Mouse (Mus musculus) heart, embryonic 11.5 days (tissue): ENCODE data around the gene Nanos2. TPM values are rescaled to one million over a fixed set of nuclear protein-coding genes. Genes with fewer than 3 reads are reported as not detected.

Experiments
- ATAC-seq: fragments of 200-750 bp; cut with Nextera tagmentation; replicated peaks from 2 replicates; pipeline ENCODE4 v1.8.0; 2017; ENCODE audit warnings: moderate library complexity; ENCODE audit not compliant: insufficient number of reproducible peaks, low FRiP score, low TSS enrichment
- H3K27ac ChIP-seq: fragments of 300-500 bp; sonication (generic); 2 replicates; pipeline ENCODE4 v1.5.1; 2014; ENCODE audit warnings: mild to moderate bottlenecking, low read depth, low read length
- H3K27me3 ChIP-seq: fragments of 300-500 bp; sonication (generic); 2 replicates; pipeline ENCODE4 v1.6.1; 2014; ENCODE audit warnings: mild to moderate bottlenecking, low read length, mixed read lengths; ENCODE audit not compliant: control insufficient read depth, insufficient read depth
- H3K36me3 ChIP-seq: fragments of 300-500 bp; sonication (generic); 2 replicates; pipeline ENCODE4 v1.6.1; 2014; ENCODE audit warnings: mild to moderate bottlenecking, low read length, moderate library complexity, mixed read lengths; ENCODE audit not compliant: control insufficient read depth, insufficient read depth
- H3K4me1 ChIP-seq: fragments of 300-500 bp; sonication (generic); 2 replicates; pipeline ENCODE4 v1.6.1; 2014; ENCODE audit warnings: low read length; ENCODE audit not compliant: control insufficient read depth, insufficient read depth
- H3K4me2 ChIP-seq: fragments of 300-500 bp; sonication (generic); 2 replicates; pipeline ENCODE4 v1.6.1; 2014; ENCODE audit warnings: mild to moderate bottlenecking, moderate library complexity
- H3K4me3 ChIP-seq: fragments of 300-500 bp; sonication (generic); 2 replicates; pipeline ENCODE4 v1.5.1; 2014; ENCODE audit warnings: low read depth, low read length
- H3K9ac ChIP-seq: fragments of 300-500 bp; sonication (generic); 2 replicates; pipeline ENCODE4 v1.6.1; 2014; ENCODE audit warnings: mild to moderate bottlenecking, low read depth, low read length, moderate library complexity
- H3K9me3 ChIP-seq: fragments of 300-500 bp; sonication (generic); replicated peaks from 2 replicates; pipeline ENCODE4 v1.6.1; 2016; ENCODE audit warnings: low read length; ENCODE audit not compliant: control insufficient read depth
- WGBS: fragments of 180-500 bp; shearing (Covaris S2); extraction: QIAGEN DNeasy Blood & Tissue Kit; methylation state at CpG from one replicate; pipeline ENCODE4 v1.1.7; 2014; ENCODE audit not compliant: insufficient replicate concordance; 5-methylcytosine and 5-hydroxymethylcytosine counted together
- polyA plus RNA-seq: library from polyadenylated mRNA; unstranded; fragments of >200 nt; fragmentation: Nextera tagmentation; extraction: Ambion mirVana; gene quantifications from 2 replicates; pipeline ENCODE4 v1.2.1, GENCODE M21; 2014

Gene Nanos2
- polyA plus RNA-seq, 1 experiment from 2014 or later, result not detected

GRCm38 (mm10) chr7:18958384-18958766, 28.8 kb upstream of the Nanos2 start:
- peak overlapping the region; percentile 54 for H3K9ac ChIP-seq
- peak overlapping the region; percentile 98 for H3K4me2 ChIP-seq
- ATAC-seq, result peak; percentile 17
- no peak overlapping the region for H3K27ac ChIP-seq
- under 1% methylated on average over 21 of the region's 21 CpGs for WGBS
- peak overlapping the region; percentile 62 for H3K4me3 ChIP-seq
- no peaks in the 10 kb centered on the region for H3K9me3 ChIP-seq
- H3K27me3 ChIP-seq, result peaks cover 61% of the 10 kb centered on the region
- H3K36me3 ChIP-seq, result no peaks in the 10 kb centered on the region
- peaks cover 11% of the 10 kb centered on the region; the same call in 1 of the 2 replicates for H3K4me1 ChIP-seq

DNA sequence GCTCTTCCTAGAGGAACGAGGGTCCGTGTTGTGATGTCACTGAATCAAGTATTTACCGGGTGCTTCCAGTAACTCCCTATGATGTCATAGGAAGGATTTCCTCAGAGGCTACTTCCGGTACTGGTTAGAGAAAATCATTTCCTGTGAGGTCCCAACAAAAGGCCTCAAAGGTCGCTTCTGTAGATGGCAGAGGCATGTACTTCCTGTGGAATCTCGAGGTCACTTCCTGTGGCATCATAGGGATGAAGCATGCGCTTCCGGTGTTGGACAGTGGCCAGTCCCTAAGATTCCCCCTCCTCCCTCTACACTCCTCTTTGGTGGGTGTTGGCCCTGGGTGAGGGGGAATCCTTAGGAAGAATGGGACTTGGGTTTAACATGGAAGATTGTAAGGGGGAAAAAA, 27.8 kb upstream of the Nanos2 start:
- H3K9ac ChIP-seq, result no peak overlapping the region
- peak overlapping the region; percentile 20; the same call in 1 of the 2 replicates for H3K4me2 ChIP-seq
- no peaks in the 10 kb centered on the region for H3K36me3 ChIP-seq
- no peak overlapping the region for H3K4me3 ChIP-seq
- peaks cover 11% of the 10 kb centered on the region; the same call in 1 of the 2 replicates for H3K4me1 ChIP-seq
- WGBS, result 36% methylated on average over 8 of the region's 8 CpGs
- H3K27me3 ChIP-seq, result peaks cover 71% of the 10 kb centered on the region
- H3K9me3 ChIP-seq, result no peaks in the 10 kb centered on the region
- H3K27ac ChIP-seq, result peak overlapping the region; percentile 24; the same call in 1 of the 2 replicates
- ATAC-seq, result no peak

- Histone ChIP-seq H3K36me3 (no peaks in the 10 kb centered on the region), H3K9ac (no peak overlapping the region), H3K4me1 (peaks cover 10% of the 10 kb centered on the region; the same call in 1 of the 2 replicates), H3K9me3 (no peaks in the 10 kb centered on the region), H3K4me2 (peak overlapping the region; percentile 55), H3K27ac (no peak overlapping the region), H3K27me3 (peaks cover 72% of the 10 kb centered on the region), H3K4me3 (peak overlapping the region; percentile 18; the same call in 1 of the 2 replicates)
- WGBS, result 2% methylated on average over 17 of the region's 17 CpGs
- ATAC-seq, result no peak
Measured at GRCm38 (mm10) chr7:18962171-18962792, 24.9 kb upstream of the Nanos2 start.

GRCm38 (mm10) chr7:18962795-18963194, 24.4 kb upstream of the Nanos2 start:
- no peaks in the 10 kb centered on the region for H3K36me3 ChIP-seq
- peaks cover 6% of the 10 kb centered on the region; the same call in 1 of the 2 replicates for H3K4me1 ChIP-seq
- peak overlapping the region; percentile 18; the same call in 1 of the 2 replicates for H3K4me3 ChIP-seq
- no peak overlapping the region for H3K27ac ChIP-seq
- peaks cover 68% of the 10 kb centered on the region for H3K27me3 ChIP-seq
- ATAC-seq, result no peak
- H3K9me3 ChIP-seq, result no peaks in the 10 kb centered on the region
- H3K9ac ChIP-seq, result no peak overlapping the region
- H3K4me2 ChIP-seq, result peak overlapping the region; percentile 55
- WGBS, result 2% methylated on average over 20 of the region's 20 CpGs

DNA sequence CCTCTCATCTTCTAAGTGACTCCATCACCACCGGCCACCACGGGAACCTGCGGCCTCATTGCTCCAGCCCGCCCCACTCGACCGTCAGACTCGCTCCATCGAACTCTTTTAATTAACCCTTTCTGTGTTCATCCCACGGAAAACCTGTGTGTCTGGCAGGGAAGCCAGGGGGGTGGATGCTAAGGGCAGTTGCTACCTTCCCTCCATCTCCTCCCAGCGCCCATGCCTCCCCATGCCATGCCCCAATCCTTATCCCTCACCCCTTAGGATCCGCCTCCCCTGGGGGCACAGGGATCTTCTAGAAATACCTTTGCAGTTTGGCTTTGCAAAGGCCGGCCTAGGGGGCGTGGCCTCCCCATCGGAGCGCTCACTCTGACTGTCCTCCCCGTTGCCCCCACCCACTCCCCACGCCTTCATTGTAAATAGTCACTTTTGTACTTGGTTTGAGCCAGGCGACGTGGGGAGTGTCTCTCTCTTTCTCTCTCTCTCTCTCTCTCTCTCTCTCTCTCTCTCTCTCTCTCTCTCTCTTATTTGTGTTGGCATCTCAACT, 23.8 kb upstream of the Nanos2 start:
- WGBS, result under 1% methylated on average over 19 of the region's 19 CpGs
- ATAC-seq, result no peak
- H3K27ac ChIP-seq, result no peak overlapping the region
- H3K9me3 ChIP-seq, result no peaks in the 10 kb centered on the region
- H3K4me2 ChIP-seq, result peak overlapping the region; percentile 55
- peaks cover 6% of the 10 kb centered on the region; the same call in 1 of the 2 replicates for H3K4me1 ChIP-seq
- H3K36me3 ChIP-seq, result no peaks in the 10 kb centered on the region
- H3K4me3 ChIP-seq, result no peak overlapping the region
- H3K9ac ChIP-seq, result no peak overlapping the region
- peaks cover 65% of the 10 kb centered on the region for H3K27me3 ChIP-seq

DNA sequence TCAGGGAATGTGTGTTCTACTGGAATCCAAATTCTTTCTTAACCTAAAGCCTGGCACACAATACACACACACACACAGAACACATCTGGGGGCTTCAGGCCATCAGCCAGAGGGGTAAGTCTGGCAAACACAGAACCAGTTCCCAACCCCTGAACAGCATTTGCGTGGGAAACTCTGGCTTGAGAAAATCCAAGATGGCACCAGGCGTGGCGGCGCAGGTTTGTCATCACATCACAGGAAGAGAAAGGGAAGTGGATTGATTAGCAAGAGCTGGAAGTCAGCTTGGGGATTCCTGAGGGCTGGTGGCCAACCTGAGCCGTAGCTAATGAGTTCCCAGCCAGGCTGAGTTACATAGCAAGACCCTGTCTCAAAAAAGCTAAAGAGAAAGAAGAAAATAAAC, 21.9 kb upstream of the Nanos2 start:
- H3K9ac ChIP-seq, result no peak overlapping the region
- H3K9me3 ChIP-seq, result no peaks in the 10 kb centered on the region
- ATAC-seq, result no peak
- no peak overlapping the region for H3K27ac ChIP-seq
- peaks cover 6% of the 10 kb centered on the region; the same call in 1 of the 2 replicates for H3K4me1 ChIP-seq
- H3K4me2 ChIP-seq, result no peak overlapping the region
- 68% methylated on average over 5 of the region's 5 CpGs for WGBS
- H3K4me3 ChIP-seq, result no peak overlapping the region
- no peaks in the 10 kb centered on the region for H3K36me3 ChIP-seq
- H3K27me3 ChIP-seq, result peaks cover 52% of the 10 kb centered on the region

DNA sequence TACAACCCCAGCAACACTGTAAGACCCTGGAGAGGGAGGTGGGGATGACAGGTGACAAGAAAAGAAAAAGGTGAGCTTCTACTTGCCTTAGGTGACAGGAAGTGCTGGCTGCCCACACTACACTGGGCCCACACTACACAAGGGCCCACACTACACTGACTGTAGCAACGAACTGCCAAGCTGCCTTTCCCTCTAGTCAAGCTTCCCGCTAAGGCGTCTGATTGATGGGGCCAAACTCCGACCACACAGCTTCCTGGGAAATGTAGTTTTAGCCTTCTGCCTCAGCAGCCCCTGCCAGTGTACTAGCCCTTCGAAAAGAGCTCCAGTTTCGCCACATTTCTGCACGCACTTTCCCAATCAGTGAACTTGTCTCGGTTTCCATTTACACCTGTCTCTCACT, 19.6 kb upstream of the Nanos2 start:
- no peaks in the 10 kb centered on the region for H3K36me3 ChIP-seq
- peaks cover 30% of the 10 kb centered on the region for H3K27me3 ChIP-seq
- 7% methylated on average over 8 of the region's 8 CpGs for WGBS
- 0 out of 2 replicates have a peak, but pooled peaks cover 2% of the 10 kb centered on the region for H3K9me3 ChIP-seq
- H3K9ac ChIP-seq, result no peak overlapping the region
- H3K4me2 ChIP-seq, result no peak overlapping the region
- ATAC-seq, result no peak
- H3K4me3 ChIP-seq, result no peak overlapping the region
- peaks cover 5% of the 10 kb centered on the region; the same call in 1 of the 2 replicates for H3K4me1 ChIP-seq
- H3K27ac ChIP-seq, result no peak overlapping the region

GRCm38 (mm10) chr7:18970956-18971355, 16.2 kb upstream of the Nanos2 start:
- Histone ChIP-seq H3K4me3 (no peak overlapping the region), H3K9ac (no peak overlapping the region), H3K9me3 (0 out of 2 replicates have a peak, but pooled peaks cover 2% of the 10 kb centered on the region), H3K36me3 (no peaks in the 10 kb centered on the region), H3K4me1 (no peaks in the 10 kb centered on the region), H3K27me3 (peaks cover 3% of the 10 kb centered on the region; the same call in 1 of the 2 replicates), H3K27ac (no peak overlapping the region), H3K4me2 (no peak overlapping the region)
- WGBS, result 88% methylated on average over 3 of the region's 3 CpGs
- no peak for ATAC-seq
